Mouse (Mus musculus): ENCODE results near the gene Sfrp5.

Sfrp5 gene

DNA sequence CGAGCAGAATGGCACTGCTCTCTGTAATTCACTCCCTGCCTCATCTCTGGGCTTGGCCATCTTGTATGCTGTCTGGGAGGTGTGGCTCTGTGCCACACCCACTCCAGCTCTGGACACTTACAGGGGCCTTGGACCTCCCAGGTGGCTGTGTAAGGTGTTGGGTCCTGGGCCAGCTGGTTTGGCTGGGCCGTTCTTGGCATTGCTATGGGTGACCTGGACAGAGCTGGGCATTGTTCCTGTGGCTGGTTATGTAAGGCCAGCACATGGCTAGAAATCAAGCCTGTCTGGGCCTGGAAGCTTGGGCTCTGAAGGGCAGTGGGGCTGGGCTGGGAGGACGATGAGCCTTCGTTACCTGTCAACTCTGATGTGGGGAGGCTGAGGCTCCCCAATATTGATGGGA lies 2.3 kb upstream of the Sfrp5 start:
- in situ Hi-C loops (cut with MboI; ENCODE audit: unreplicated experiment in 2 of 2) = loop anchor here (25.0 kb wide), 3 partner anchors 233 to 1208 kb away; partner anchors contain the start of gene Crtac1 (in 1 of the 2)

DNA sequence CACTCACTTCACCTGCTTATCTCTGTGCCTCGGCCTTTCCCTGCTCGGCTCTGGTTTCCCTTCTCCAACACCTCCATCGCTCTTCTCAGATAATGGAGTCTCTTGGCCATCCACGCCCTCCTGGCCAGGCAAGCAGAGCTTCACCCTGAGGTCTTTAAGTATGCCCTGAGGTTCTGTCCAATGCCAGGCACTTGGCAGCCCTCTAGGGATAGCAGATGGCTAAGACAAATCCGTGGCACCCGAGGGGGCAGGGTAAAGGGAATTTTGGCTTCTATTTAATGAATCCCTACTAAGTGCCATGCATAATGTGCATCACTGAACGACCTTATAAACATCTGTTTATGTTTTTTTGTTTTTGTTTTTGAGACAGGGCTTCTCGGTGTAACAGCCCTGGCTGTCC lies 415 bp upstream of the Sfrp5 start:
- in situ Hi-C loops (cut with MboI; ENCODE audit: unreplicated experiment in 2 of 2) = loop anchor here (25.0 kb wide), 3 partner anchors 235 to 1210 kb away; partner anchors contain the start of gene Crtac1 (in 1 of the 2)

DNA sequence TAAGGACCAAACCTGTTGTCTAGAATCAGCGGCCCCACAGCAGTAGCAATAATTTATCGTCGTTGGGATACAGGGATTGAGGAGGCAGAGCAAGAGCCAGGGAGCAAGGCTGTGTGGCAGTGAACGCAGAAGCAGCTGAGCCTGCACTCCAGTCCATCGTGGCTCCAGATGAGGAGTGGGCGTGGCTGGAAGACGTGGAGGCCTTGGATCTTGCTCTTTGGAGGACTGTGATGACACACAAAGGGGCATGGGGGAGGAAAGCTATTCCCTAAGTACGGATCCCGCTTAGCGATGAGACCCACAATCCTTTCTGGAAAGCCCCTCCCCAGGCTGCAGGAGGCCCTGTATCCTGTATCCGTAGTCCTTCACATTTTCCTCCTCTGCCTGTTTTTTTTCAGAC lies 4.0 kb downstream of the Sfrp5 start:
- in situ Hi-C loops (cut with MboI; ENCODE audit: unreplicated experiment in 2 of 2) = no loop called here

DNA sequence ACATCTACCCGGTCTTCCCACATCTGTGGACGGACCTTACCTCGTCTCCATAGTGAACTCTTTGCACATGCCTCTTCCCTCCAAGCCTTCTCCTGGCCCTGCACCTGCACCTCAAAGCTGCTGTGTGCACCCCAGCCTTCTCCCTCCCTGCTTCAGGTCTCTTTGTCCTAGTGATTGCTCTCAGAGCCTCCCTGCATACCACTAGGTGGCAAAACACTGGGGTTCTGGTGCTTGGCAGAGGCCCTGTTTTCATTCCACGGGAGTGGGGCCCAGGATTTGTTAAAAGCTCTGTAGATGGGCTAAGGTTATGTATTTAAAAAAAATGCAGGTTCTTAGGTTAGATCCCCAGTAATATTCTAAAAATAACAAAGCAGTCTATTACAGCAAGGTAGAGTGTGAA lies 5.0 kb downstream of the Sfrp5 start:
- in situ Hi-C loops (cut with MboI; ENCODE audit: unreplicated experiment in 2 of 2) = no loop called here

DNA sequence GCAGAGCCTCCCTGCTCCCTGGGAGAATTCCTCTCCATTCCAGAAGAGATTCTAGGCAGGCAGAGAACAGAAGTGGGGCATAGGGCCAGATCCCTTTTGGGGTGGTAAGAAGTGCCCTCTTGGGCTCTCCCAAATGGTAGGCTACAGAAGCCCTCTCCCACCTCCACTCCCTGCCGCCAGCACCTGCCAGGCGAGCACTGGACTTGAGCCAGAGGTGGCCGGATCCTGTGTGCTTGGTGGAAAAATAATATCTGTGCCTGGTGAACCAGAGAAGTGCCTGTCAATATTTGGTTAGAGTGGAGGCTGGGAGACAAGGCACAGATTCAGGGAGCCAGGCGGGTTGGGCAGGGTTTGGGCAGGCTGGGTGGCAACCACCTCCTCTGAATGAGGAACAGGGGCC lies 5.7 kb downstream of the Sfrp5 start:
- in situ Hi-C loops (cut with MboI; ENCODE audit: unreplicated experiment in 2 of 2) = no loop called here

DNA sequence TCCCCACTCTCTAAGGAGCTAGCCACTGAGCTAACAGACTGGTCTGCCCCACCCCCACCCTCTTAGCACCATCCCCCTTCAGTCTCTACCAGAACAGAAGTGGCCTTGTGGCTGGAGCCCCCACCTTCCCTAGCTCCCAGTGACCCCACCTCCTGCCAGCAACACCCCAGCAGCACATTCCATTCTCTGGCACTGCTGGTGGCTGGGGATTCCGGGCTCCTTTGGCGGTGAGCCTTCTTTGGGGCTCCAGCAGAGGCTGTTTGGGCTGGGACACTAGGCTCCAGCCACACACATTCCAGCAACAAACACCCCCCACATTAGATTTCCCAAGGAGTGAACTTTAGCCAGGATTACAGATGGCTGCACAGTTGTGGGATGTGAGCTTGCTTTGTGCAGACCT lies 8.7 kb downstream of the Sfrp5 start:
- in situ Hi-C loops (cut with MboI; ENCODE audit: unreplicated experiment in 2 of 2) = no loop called here

DNA sequence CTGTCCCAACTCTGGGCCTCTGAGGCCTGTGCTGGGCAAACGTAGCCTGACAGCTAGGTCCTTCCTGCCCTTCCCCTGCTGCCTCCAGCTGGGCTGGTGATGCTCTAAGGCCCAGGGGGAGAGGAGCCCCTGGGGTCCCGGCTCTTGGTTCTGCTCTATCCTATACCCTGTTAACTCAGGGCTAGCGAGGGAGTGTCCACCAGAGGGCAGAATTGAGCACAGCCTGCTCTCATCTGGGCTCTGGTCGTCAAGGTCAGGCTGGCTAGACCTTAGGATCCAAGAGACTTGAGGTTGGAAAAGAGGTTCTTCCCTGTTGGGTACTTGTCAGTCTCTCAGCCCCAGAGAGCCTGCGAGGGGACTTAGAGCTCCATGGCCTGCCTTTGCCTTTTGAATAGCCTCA lies 11.6 kb downstream of the Sfrp5 start:
- in situ Hi-C loops (cut with MboI; ENCODE audit: unreplicated experiment in 2 of 2) = no loop called here

DNA sequence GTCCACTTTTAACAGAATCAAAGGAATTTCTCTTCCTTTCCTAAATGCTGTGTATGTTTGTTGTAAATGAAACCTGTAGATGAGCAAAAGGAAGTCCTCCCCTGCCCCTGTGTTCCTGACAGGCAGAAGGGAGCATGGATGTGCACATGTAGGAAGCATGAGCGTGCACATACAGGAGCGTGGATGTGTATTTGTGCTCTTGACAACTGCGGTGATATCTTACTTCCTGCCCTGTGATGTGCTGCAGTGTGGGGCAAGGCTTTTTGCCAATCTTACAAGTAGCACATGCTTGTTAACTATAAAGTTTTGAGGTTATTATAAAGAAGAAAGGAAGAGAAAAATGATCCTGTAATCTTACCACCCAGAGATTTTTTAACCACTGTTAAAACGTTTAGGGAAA lies 12.3 kb downstream of the Sfrp5 start:
- in situ Hi-C loops (cut with MboI; ENCODE audit: unreplicated experiment in 2 of 2) = no loop called here

DNA sequence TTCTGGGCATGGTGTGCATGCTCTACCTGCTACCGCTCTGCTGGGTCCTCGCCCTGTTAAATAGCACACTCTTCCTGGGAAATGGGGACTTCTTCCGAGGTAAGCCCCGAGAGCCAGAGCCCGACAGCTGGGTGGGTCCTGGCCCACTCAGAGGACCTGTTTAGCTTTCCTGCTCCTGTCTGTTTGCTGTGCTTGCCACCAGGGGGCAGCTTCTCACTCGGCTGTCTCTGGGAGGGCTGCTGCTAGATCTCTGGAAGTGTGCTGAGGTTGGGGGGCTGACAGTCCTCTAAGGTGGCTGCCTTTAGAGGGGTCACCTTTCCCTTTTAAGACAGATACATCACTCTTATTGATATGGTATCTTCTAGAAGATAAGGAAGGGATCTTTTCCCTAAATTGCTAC lies 19.4 kb downstream of the Sfrp5 start:
- in situ Hi-C loops (cut with MboI; ENCODE audit: unreplicated experiment in 2 of 2) = no loop called here

DNA sequence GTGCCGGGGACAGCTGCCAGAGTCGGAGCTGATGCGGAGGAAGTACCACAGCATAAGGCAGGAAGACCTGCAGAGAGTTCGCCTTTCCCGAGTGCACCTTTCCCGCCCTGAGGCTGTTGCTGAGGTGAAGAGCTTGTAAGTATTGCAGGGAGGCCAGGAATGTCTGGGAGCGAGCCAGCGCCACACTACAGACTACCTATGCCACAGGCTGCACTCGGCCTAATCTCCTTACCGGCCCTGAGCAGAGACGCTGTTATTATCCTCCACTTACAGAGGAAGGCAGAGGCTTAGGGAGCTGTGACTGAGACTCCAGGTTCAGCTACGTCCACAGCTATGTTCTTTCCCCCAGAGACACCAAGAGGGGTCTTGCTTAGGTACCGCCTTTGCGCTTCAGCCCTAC lies 22.7 kb downstream of the Sfrp5 start:
- in situ Hi-C loops (cut with MboI; ENCODE audit: unreplicated experiment in 2 of 2) = no loop called here

DNA sequence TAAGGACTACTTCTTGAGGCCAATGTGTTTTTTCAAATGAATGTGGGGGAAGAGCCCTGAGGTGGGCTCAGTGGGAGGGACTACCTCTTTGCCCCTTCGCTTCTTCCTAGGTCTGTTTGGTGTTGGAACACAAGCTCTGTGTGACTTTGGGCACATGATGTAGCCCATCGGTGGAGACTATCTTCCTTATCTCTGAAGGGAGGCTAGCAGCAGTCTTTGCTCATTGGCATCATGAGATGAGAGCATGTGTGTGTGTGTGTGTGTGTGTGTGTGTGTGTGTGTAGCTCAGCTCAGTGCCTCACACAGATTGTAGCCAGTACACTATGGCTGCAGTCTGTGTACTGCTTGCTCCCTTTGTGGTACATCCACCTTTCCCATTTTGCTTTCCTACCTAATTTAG lies 24.6 kb downstream of the Sfrp5 start:
- in situ Hi-C loops (cut with MboI; ENCODE audit: unreplicated experiment in 2 of 2) = no loop called here

DNA sequence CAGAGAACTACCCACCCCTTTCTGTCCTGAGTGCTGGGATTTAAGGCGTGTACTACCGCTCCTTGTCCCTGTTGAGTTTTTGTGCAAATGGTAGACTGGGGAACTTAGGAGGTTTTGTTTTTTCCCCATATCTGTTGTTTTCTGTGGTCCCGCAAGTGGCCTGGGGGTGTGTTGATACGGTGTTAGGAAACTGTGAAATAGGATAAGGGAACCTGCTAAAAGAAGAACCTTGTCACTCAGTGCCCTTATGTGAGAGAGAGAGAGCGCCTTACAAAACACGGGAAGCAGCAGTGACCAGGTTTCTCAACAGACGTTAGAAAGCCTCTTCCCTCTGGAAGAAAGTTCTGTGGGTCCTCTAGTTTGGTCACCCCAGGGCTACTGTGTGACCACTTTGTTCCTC lies 25.2 kb downstream of the Sfrp5 start:
- in situ Hi-C loops (cut with MboI; ENCODE audit: unreplicated experiment in 2 of 2) = no loop called here

DNA sequence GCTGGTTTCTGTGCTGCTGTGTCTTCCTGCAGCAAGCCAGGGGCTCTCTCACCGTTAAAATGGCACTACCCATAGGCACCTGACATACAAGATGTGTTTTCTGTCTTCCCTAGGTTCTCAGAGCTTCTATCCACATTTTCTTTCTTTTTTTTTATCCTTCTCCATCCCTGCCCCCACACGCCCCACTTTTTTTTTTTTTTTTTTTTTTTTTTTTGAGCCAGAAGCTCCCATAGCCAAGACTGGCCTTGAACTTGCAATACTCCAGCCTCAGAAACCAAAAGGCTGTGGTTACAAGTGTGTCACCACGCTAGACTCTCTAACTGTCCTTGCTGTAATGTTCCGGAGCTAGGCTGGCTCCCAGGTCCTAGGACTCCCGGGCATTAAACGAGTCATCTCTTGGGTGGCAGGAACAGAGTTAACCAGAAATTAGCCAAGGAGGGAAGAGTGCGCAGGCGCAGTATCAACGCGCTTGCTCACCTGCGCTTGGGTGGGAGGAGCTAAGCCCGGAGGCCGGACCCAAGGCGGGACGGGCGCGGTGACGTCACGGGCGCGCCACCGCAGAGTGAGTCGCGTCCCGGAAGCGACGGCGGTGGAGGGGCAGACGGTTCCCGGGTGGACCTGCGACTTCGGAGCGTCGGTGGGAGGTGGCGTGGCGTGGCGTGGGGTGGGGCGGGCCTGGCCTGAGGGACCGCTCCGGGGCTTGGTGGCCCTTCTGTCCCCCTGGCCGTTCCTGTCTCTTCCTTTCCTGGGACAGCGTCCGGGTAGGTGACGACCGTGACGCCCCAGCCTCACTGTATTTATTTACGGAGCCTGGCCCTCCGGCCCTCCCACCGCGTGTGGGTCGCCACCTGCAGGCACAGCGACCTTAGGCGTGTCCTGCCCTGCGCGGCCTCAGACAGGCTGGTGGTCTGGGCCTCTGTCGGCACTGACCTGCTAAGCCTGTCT lies 31.8 kb downstream of the Sfrp5 start:
- in situ Hi-C loops (cut with MboI; ENCODE audit: unreplicated experiment in 2 of 2) = loop anchor here in 1 of 2 experiments (25.0 kb wide), 1 partner anchor 1083 kb away; the partner anchor contains the start of gene Opalin

DNA sequence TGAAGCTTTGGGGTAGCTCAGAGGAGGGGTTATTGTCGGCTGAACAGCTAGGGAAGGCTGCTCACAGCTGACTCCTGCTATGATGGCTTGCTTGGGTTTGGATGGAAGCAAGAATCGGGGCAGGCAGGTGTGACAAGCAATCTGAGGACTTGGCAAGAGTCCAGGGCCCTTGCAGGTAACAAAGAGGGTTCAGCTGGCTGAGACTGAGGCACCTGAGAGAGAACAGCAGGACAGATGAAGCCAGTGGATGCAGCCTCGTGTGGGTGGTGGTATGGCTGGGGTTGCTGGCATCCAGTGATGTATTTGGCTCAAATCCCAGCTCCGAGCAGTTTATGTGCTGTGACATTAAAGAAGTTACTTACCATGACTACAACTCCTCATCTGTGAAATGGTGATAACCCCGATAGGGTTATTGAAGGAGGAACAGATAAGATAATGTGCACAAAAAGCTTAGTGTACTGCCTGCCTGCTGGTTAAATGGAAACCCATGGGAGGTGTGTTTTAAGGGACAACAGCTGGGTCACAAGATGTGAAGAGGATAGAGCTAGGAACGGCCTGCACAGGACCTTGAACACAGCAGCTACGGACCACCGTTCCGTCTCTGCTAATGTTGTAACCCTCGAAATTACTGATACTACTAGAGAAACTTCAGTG lies 32.6 kb downstream of the Sfrp5 start:
- in situ Hi-C loops (cut with MboI; ENCODE audit: unreplicated experiment in 2 of 2) = loop anchor here in 1 of 2 experiments (25.0 kb wide), 1 partner anchor 1082 kb away; the partner anchor contains the start of gene Opalin

DNA sequence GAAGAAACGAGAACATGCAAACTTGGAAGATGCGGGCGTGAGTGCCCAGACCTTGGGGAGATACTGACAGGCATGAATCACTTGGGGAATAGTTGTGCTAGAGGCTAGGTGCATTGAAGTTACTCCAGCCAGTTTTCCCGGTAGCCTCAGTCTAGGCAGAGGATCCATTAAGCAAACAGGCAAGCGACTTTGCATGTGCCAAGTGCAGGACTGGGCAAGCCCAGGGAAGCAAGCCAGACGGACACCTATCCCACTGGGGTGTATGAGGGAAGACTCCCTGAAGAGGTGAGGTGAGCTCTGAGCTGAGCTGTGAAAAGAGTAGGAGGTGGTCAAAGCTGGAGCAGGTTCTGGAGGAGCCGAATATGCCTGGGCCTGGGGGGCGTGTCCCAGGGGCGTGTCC lies 34.6 kb downstream of the Sfrp5 start:
- in situ Hi-C loops (cut with MboI; ENCODE audit: unreplicated experiment in 2 of 2) = loop anchor here in 1 of 2 experiments (25.0 kb wide), 1 partner anchor 1080 kb away; the partner anchor contains the start of gene Opalin

DNA sequence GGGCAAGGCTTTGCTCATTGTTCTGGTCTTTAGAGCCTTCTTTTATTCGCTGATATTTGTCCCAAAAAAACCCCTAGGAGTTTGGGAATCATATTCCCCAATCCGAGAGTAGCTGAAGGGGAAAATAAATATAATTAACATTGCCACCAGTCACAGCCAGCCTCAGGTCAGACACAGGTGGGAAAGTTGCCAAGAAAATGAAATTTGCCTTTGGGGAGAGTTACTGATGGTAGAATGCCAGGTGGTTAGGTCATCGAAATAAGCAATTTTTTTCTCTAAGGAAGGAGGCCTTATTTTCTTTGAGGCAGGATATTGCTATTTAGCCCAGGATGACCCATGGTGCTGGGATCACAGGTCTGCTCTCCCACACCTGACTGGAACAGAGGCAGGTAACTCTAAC lies 35.3 kb downstream of the Sfrp5 start:
- in situ Hi-C loops (cut with MboI; ENCODE audit: unreplicated experiment in 2 of 2) = loop anchor here in 1 of 2 experiments (25.0 kb wide), 1 partner anchor 1079 kb away; the partner anchor contains the start of gene Opalin

DNA sequence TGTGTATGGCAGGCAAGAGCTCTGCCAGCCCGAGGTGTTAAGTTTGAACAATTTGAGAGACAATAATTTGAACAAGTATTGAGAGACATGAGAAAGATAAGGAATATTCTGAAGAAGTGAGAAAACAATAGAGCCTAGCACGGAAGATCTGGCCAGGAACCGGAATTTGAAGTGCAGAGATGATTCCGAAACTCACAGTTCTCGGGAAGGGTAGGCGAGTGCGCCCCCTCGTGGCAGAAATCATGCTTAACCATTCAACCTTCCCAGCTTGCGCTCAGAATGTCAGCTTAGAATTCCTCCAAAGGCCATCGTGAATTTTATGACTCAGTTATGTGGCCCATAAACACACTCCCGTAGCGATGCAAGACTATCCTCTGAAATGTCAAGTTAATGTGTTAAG lies 35.9 kb downstream of the Sfrp5 start:
- in situ Hi-C loops (cut with MboI; ENCODE audit: unreplicated experiment in 2 of 2) = loop anchor here in 1 of 2 experiments (25.0 kb wide), 1 partner anchor 1079 kb away; the partner anchor contains the start of gene Opalin

DNA sequence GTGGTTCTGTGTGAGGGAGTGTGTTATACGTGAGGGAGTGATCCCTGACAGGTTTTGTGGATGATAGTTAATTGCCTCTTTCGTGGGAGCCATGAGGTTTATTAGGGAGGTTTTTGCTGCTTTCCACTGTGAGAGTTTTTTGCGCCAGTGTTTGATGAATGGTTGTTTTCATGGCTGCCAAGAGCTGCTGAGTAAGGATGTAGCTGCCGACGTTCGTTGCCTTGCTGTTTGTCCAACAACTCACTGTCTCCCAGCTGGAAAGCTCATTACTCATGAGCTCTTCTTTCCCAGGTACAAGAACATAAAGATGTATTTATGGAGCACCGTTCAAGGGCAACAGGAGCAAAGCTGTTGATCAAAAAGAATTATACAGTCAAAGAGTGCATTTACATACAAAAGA lies 37.9 kb downstream of the Sfrp5 start:
- in situ Hi-C loops (cut with MboI; ENCODE audit: unreplicated experiment in 2 of 2) = loop anchor here in 1 of 2 experiments (5.0 to 25.0 kb wide), 2 partner anchors 117 to 1077 kb away; partner anchors contain the start of genes Hoga1 and Opalin

DNA sequence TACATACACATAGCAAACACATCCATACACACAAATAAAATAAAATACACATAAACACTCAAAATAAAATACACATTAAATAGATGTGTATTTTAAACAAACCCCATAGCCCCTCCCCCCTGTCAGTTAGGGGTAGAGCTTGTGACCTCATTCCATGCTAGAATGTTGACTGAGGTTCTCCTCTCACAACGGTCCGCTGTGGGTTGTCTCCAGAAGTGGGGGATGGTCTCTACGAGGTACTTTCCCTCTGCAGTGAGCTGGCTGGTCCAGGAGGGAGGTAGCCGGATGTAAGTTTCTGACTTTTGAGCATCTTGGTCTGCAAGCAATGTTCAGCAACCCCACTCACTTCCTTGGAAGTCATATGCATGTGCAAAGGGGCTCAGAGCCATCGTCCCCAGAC lies 38.3 kb downstream of the Sfrp5 start, which contains the start of gene Zfyve27:
Gene Zfyve27, plus strand, starts transcription at position 188 of the 400 bp plus-strand sequence.
- in situ Hi-C loops (cut with MboI; ENCODE audit: unreplicated experiment in 2 of 2) = loop anchor here in 1 of 2 experiments (5.0 to 25.0 kb wide), 2 partner anchors 116 to 1076 kb away; partner anchors contain the start of genes Hoga1 and Opalin

DNA sequence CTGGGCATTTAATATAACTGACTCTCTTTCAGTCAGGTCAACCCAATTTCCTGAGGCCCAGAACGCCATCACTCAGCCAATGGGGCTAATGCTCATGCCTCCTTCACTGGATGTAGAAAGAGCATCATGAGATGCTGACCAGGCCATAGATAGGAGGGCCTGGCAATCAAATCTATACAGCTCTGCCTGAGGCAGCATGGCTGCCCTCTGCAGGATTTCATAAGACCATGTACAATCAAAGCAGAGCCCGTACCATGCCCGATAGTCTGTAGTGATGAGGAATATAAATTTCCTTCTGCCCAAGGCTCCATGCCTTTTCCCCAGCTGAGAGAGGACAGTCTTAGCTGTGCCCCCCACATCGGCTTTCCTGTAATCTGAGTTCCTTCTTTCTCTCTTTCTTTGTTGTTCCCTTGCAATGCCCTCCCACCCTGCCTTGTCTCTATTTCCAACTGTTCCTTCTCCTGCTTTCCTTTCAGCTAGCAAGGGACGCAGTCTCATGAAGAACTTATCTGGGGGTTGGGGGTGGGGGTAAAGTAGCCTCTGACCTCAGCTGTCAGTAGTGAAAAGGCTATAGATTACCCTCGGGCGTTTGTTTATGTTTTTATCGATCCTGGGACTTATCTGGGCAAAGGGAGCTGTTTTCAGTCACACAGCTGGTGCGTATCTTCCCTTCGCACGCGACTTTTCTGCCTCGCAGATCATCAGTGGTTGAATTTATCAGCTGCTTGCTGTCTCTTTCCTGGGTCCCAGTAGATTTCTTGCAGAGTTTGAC lies 43.6 kb downstream of the Sfrp5 start:
- in situ Hi-C loops (cut with MboI; ENCODE audit: unreplicated experiment in 2 of 2) = loop anchor here in 1 of 2 experiments (25.0 kb wide), 1 partner anchor 1071 kb away; the partner anchor contains the start of gene Opalin
